Mouse (Mus musculus) hindbrain, embryonic 16.5 days (tissue): ENCODE results near the gene Trip12. TPM values are rescaled to one million over a fixed set of nuclear protein-coding genes. Genes with fewer than 3 reads are reported as not detected.

Experiments used
- microRNA-seq: library from miRNA; unstranded; fragments of <30 nt; microRNA quantifications from one replicate; pipeline ENCODE4, GENCODE M21; 2017
- polyA plus RNA-seq: library from polyadenylated mRNA; unstranded; fragments of >200 nt; fragmentation: Nextera tagmentation; extraction: Ambion mirVana; gene quantifications from 2 replicates; pipeline ENCODE4 v1.2.1, GENCODE M21; 2015

The Trip12 gene
- polyA plus RNA-seq, 1 experiment from 2014 or later = 37.6 TPM

Small RNAs within 50 kb of the gene (microRNA-seq; reads per million reads assigned to microRNA genes)
- gene Mir5126 = 4.6 reads per million, percentile 16 among the genes with 10 or more reads in this experiment

Other genes starting within 250 kb of the Trip12 start
- 322 and 328 TPM in 2 replicates for gene Dner, start 144.3 kb downstream of the Trip12 start, polyA plus RNA-seq
- gene Fbxo36, start 675 bp downstream of the Trip12 start, polyA plus RNA-seq = 6.1 and 7.6 TPM in 2 replicates
- gene Slc16a14, start 94.6 kb upstream of the Trip12 start, polyA plus RNA-seq = 10.3 and 15.0 TPM in 2 replicates